Mouse (Mus musculus): ENCODE measurements around the gene Gstt4. TPM values are rescaled to one million over a fixed set of nuclear protein-coding genes. Genes with fewer than 3 reads are reported as not detected.

Gene Gstt4
- polyA plus RNA-seq, 1 experiment from 2014 or later, result not detected

- Histone ChIP-seq H3K4me3 (ENCODE audit: low read length) (no peak overlapping the region), H3K9me3 (ENCODE audit: control insufficient read depth, low read length) (no peaks in the 10 kb centered on the region), H3K27me3 (replicated peaks; ENCODE audit: control insufficient read depth, insufficient read depth, low read length) (no peaks in the 10 kb centered on the region; the same call in none of the 2 replicates), H3K4me2 (ENCODE audit: low read length) (no peak overlapping the region), H3K4me1 (ENCODE audit: control insufficient read depth, insufficient read depth, low read depth, low read length) (peaks cover 7% of the 10 kb centered on the region), H3K27ac (ENCODE audit: low read depth, low read length) (no peak overlapping the region), H3K9ac (ENCODE audit: low read depth, low read length) (no peak overlapping the region), H3K36me3 (ENCODE audit: control insufficient read depth, insufficient read depth, low read length) (no peaks in the 10 kb centered on the region)
- 90% methylated on average over 2 of the region's 2 CpGs for WGBS
- ATAC-seq, result no peak
Observed at GRCm38 (mm10) chr10:75830275-75830670, 7.9 kb upstream of the Gstt4 start.

- H3K9me3 ChIP-seq (ENCODE audit: control insufficient read depth, low read length), result no peaks in the 10 kb centered on the region
- no peak overlapping the region for H3K9ac ChIP-seq (ENCODE audit: low read depth, low read length)
- H3K4me2 ChIP-seq (ENCODE audit: low read length), result no peak overlapping the region
- 88% methylated on average over 2 of the region's 2 CpGs for WGBS
- ATAC-seq, result no peak
- peaks cover 7% of the 10 kb centered on the region for H3K4me1 ChIP-seq (ENCODE audit: control insufficient read depth, insufficient read depth, low read depth, low read length)
- no peaks in the 10 kb centered on the region for H3K36me3 ChIP-seq (ENCODE audit: control insufficient read depth, insufficient read depth, low read length)
- H3K27ac ChIP-seq (ENCODE audit: low read depth, low read length), result no peak overlapping the region
- H3K4me3 ChIP-seq (ENCODE audit: low read length), result no peak overlapping the region
- no peaks in the 10 kb centered on the region; the same call in none of the 2 replicates for H3K27me3 ChIP-seq (replicated peaks; ENCODE audit: control insufficient read depth, insufficient read depth, low read length)
Observed at GRCm38 (mm10) chr10:75829529-75830274, 7.4 kb upstream of the Gstt4 start.

- no peak overlapping the region for H3K27ac ChIP-seq (ENCODE audit: low read depth, low read length)
- peak; percentile 90 for ATAC-seq
- no peaks in the 10 kb centered on the region; the same call in none of the 2 replicates for H3K27me3 ChIP-seq (replicated peaks; ENCODE audit: control insufficient read depth, insufficient read depth, low read length)
- H3K4me2 ChIP-seq (ENCODE audit: low read length), result no peak overlapping the region
- H3K9ac ChIP-seq (ENCODE audit: low read depth, low read length), result no peak overlapping the region
- no peak overlapping the region for H3K4me3 ChIP-seq (ENCODE audit: low read length)
- no peaks in the 10 kb centered on the region; the same call in 1 of the 2 replicates for H3K4me1 ChIP-seq (ENCODE audit: control insufficient read depth, insufficient read depth, low read depth, low read length)
- H3K9me3 ChIP-seq (ENCODE audit: control insufficient read depth, low read length), result no peaks in the 10 kb centered on the region
- H3K36me3 ChIP-seq (ENCODE audit: control insufficient read depth, insufficient read depth, low read length), result no peaks in the 10 kb centered on the region
Observed at GRCm38 (mm10) chr10:75828500-75828931, 6.2 kb upstream of the Gstt4 start.

- 94% methylated on average over 4 of the region's 4 CpGs for WGBS
- Histone ChIP-seq H3K4me2 (ENCODE audit: low read length) (no peak overlapping the region), H3K36me3 (ENCODE audit: control insufficient read depth, insufficient read depth, low read length) (no peaks in the 10 kb centered on the region), H3K9me3 (ENCODE audit: control insufficient read depth, low read length) (no peaks in the 10 kb centered on the region), H3K27ac (ENCODE audit: low read depth, low read length) (no peak overlapping the region), H3K4me3 (ENCODE audit: low read length) (no peak overlapping the region), H3K4me1 (ENCODE audit: control insufficient read depth, insufficient read depth, low read depth, low read length) (no peaks in the 10 kb centered on the region; the same call in 1 of the 2 replicates), H3K9ac (ENCODE audit: low read depth, low read length) (no peak overlapping the region), H3K27me3 (replicated peaks; ENCODE audit: control insufficient read depth, insufficient read depth, low read length) (no peaks in the 10 kb centered on the region)
- ATAC-seq, result peak; percentile 64
Observed at GRCm38 (mm10) chr10:75827668-75828360, 5.5 kb upstream of the Gstt4 start.

- no peak for ATAC-seq
- no peak overlapping the region for H3K9ac ChIP-seq (ENCODE audit: low read depth, low read length)
Observed at GRCm38 (mm10) chr10:75824530-75824929, 2.2 kb upstream of the Gstt4 start.

GRCm38 (mm10) chr10:75823782-75824181 lies 1.4 kb upstream of the Gstt4 start:
- H3K4me1 ChIP-seq (ENCODE audit: control insufficient read depth, insufficient read depth, low read depth, low read length), result no peaks in the 10 kb centered on the region; the same call in 1 of the 2 replicates
- ATAC-seq, result no peak
- WGBS, result 96% methylated on average over 1 of the region's 1 CpGs

More at GRCm38 (mm10) chr10:75824530-75824929, 2.2 kb upstream of the Gstt4 start:
- Histone ChIP-seq H3K9me3 (ENCODE audit: control insufficient read depth, low read length) (no peaks in the 10 kb centered on the region), H3K4me1 (ENCODE audit: control insufficient read depth, insufficient read depth, low read depth, low read length) (no peaks in the 10 kb centered on the region; the same call in 1 of the 2 replicates), H3K27ac (ENCODE audit: low read depth, low read length) (no peak overlapping the region), H3K27me3 (replicated peaks; ENCODE audit: control insufficient read depth, insufficient read depth, low read length) (no peaks in the 10 kb centered on the region), H3K36me3 (ENCODE audit: control insufficient read depth, insufficient read depth, low read length) (no peaks in the 10 kb centered on the region), H3K4me2 (ENCODE audit: low read length) (no peak overlapping the region), H3K4me3 (ENCODE audit: low read length) (no peak overlapping the region)
- 87% methylated on average over 4 of the region's 4 CpGs for WGBS

GRCm38 (mm10) chr10:75819882-75820281 lies 2.5 kb downstream of the Gstt4 start:
- no peaks in the 10 kb centered on the region for H3K27me3 ChIP-seq (replicated peaks; ENCODE audit: control insufficient read depth, insufficient read depth, low read length)
- no peak overlapping the region for H3K27ac ChIP-seq (ENCODE audit: low read depth, low read length)
- no peak overlapping the region for H3K4me3 ChIP-seq (ENCODE audit: low read length)
- WGBS, result 86% methylated on average over 5 of the region's 5 CpGs
- H3K9ac ChIP-seq (ENCODE audit: low read depth, low read length), result no peak overlapping the region
- H3K9me3 ChIP-seq (ENCODE audit: control insufficient read depth, low read length), result no peaks in the 10 kb centered on the region
- no peaks in the 10 kb centered on the region for H3K36me3 ChIP-seq (ENCODE audit: control insufficient read depth, insufficient read depth, low read length)
- no peaks in the 10 kb centered on the region for H3K4me1 ChIP-seq (ENCODE audit: control insufficient read depth, insufficient read depth, low read depth, low read length)
- H3K4me2 ChIP-seq (ENCODE audit: low read length), result no peak overlapping the region
- ATAC-seq, result no peak

More at GRCm38 (mm10) chr10:75823782-75824181, 1.4 kb upstream of the Gstt4 start:
- H3K9me3 ChIP-seq (ENCODE audit: control insufficient read depth, low read length), result no peaks in the 10 kb centered on the region
- no peak overlapping the region for H3K9ac ChIP-seq (ENCODE audit: low read depth, low read length)
- no peaks in the 10 kb centered on the region for H3K36me3 ChIP-seq (ENCODE audit: control insufficient read depth, insufficient read depth, low read length)
- no peak overlapping the region for H3K4me2 ChIP-seq (ENCODE audit: low read length)
- H3K4me3 ChIP-seq (ENCODE audit: low read length), result no peak overlapping the region
- H3K27me3 ChIP-seq (replicated peaks; ENCODE audit: control insufficient read depth, insufficient read depth, low read length), result no peaks in the 10 kb centered on the region
- no peak overlapping the region for H3K27ac ChIP-seq (ENCODE audit: low read depth, low read length)

- Histone ChIP-seq H3K27ac (ENCODE audit: low read depth, low read length) (no peak overlapping the region), H3K27me3 (replicated peaks; ENCODE audit: control insufficient read depth, insufficient read depth, low read length) (no peaks in the 10 kb centered on the region), H3K9ac (ENCODE audit: low read depth, low read length) (no peak overlapping the region), H3K4me1 (ENCODE audit: control insufficient read depth, insufficient read depth, low read depth, low read length) (no peaks in the 10 kb centered on the region), H3K4me3 (ENCODE audit: low read length) (no peak overlapping the region), H3K4me2 (ENCODE audit: low read length) (no peak overlapping the region), H3K9me3 (ENCODE audit: control insufficient read depth, low read length) (no peaks in the 10 kb centered on the region), H3K36me3 (ENCODE audit: control insufficient read depth, insufficient read depth, low read length) (no peaks in the 10 kb centered on the region)
- no peak for ATAC-seq
- WGBS, result 70% methylated on average over 10 of the region's 10 CpGs
Observed at GRCm38 (mm10) chr10:75818641-75819040, 3.7 kb downstream of the Gstt4 start.

- Histone ChIP-seq H3K9ac (ENCODE audit: low read depth, low read length) (no peak overlapping the region), H3K4me3 (ENCODE audit: low read length) (no peak overlapping the region), H3K36me3 (ENCODE audit: control insufficient read depth, insufficient read depth, low read length) (no peaks in the 10 kb centered on the region), H3K27ac (ENCODE audit: low read depth, low read length) (no peak overlapping the region), H3K4me1 (ENCODE audit: control insufficient read depth, insufficient read depth, low read depth, low read length) (no peaks in the 10 kb centered on the region), H3K27me3 (replicated peaks; ENCODE audit: control insufficient read depth, insufficient read depth, low read length) (no peaks in the 10 kb centered on the region), H3K4me2 (ENCODE audit: low read length) (no peak overlapping the region), H3K9me3 (ENCODE audit: control insufficient read depth, low read length) (no peaks in the 10 kb centered on the region; the same call in 1 of the 2 replicates)
- WGBS, result 68% methylated on average over 2 of the region's 2 CpGs
- ATAC-seq, result no peak
Observed at GRCm38 (mm10) chr10:75804217-75804616, 18.1 kb downstream of the Gstt4 start.

Data from hindbrain, embryonic 16.5 days (tissue).